ENCODE assay signal across 22 mouse cellular contexts in genomic region chr19:32374751-32375150, GRCm38 (mm10). TPM values are rescaled to one million over a fixed set of nuclear protein-coding genes. Genes with fewer than 3 reads are reported as not detected.
A peak's percentile ranks its signal among the peaks of the same experiment; 100 is the strongest.
DNase-seq lines count a peak whose midpoint lies in the region; ATAC-seq and TF ChIP-seq lines count a peak whose summit lies in the region.
"Had no signal": no experiment of that assay in that cellular context is flagged by ENCODE, and none has a peak within 500 bp of the region (broad histone marks: within the 10 kb centered on the region; RNA-seq: fewer than 3 reads in every experiment).

No protein-coding gene starts in this region.

- no peaks in the 10 kb centered on the region for H3K9me3 ChIP-seq in liver, postnatal 0 days (ENCODE audit: low read length)
- H3K9me3 ChIP-seq in embryonic facial prominence, embryonic 10.5 days = no peaks in the 10 kb centered on the region
- H3K9me3 ChIP-seq: embryonic facial prominence, embryonic 12.5 days; embryonic facial prominence, embryonic 15.5 days; heart, embryonic 13.5 days; hindbrain, embryonic 12.5 days; hindbrain, embryonic 15.5 days had no signal

- peaks cover 30% of the 10 kb centered on the region; the same call in 1 of the 2 replicates for H3K79me2 ChIP-seq in liver, adult 2 months (ENCODE audit: control insufficient read depth, insufficient read depth, low read length)

- H3K27ac ChIP-seq in liver, adult 2 months (replicated peaks; ENCODE audit: insufficient read depth, low read depth, low read length) = peak overlapping the region; percentile 40; the same call in 1 of the 2 replicates
- no peak overlapping the region for H3K27ac ChIP-seq in liver, postnatal 0 days (ENCODE audit: low read depth)
- no peak overlapping the region for H3K27ac ChIP-seq in embryonic facial prominence, embryonic 10.5 days (replicated peaks)
- H3K27ac ChIP-seq: embryonic facial prominence, embryonic 12.5 days; embryonic facial prominence, embryonic 15.5 days; hindbrain, embryonic 12.5 days; hindbrain, embryonic 15.5 days had no signal

- H3K4me2 ChIP-seq in liver, postnatal 0 days (ENCODE audit: low read depth, low read length) = no peak overlapping the region
- H3K4me2 ChIP-seq: embryonic facial prominence, embryonic 12.5 days; embryonic facial prominence, embryonic 15.5 days; heart, embryonic 13.5 days; hindbrain, embryonic 12.5 days; hindbrain, embryonic 15.5 days had no signal

- no peak for TF ChIP-seq CTCF in liver, adult 2 months (IDR thresholded peaks at IDR 0.05; ENCODE audit: low read depth, low read length)
- no peak for TF ChIP-seq CTCF in liver, postnatal 0 days (IDR thresholded peaks at IDR 0.05; ENCODE audit: low read depth)

- H3K9ac ChIP-seq in liver, adult 2 months (ENCODE audit: low read depth, low read length) = no peak overlapping the region
- H3K9ac ChIP-seq in liver, postnatal 0 days (replicated peaks) = no peak overlapping the region
- H3K9ac ChIP-seq: embryonic facial prominence, embryonic 12.5 days; embryonic facial prominence, embryonic 15.5 days; forebrain, postnatal 0 days; heart, embryonic 13.5 days; hindbrain, embryonic 12.5 days; hindbrain, embryonic 15.5 days had no signal

- TF ChIP-seq POLR2A in liver, adult 2 months (IDR thresholded peaks at IDR 0.05; ENCODE audit: extremely low read depth, insufficient read depth, low read length) = no peak

- TF ChIP-seq EP300 in liver, postnatal 0 days (IDR thresholded peaks at IDR 0.05; ENCODE audit: low read depth) = no peak

- H3K4me3 ChIP-seq in liver, adult 2 months (ENCODE audit: insufficient read depth, low read depth, low read length) = no peak overlapping the region
- H3K4me3 ChIP-seq in liver, postnatal 0 days (ENCODE audit: low read depth, low read length) = no peak overlapping the region
- H3K4me3 ChIP-seq in embryonic facial prominence, embryonic 10.5 days = no peak overlapping the region
- H3K4me3 ChIP-seq: embryonic facial prominence, embryonic 12.5 days; embryonic facial prominence, embryonic 15.5 days; heart, embryonic 13.5 days; hindbrain, embryonic 12.5 days; hindbrain, embryonic 15.5 days had no signal

- H3K36me3 ChIP-seq in liver, adult 2 months (ENCODE audit: control insufficient read depth, insufficient read depth, low read length) = no peaks in the 10 kb centered on the region
- no peaks in the 10 kb centered on the region for H3K36me3 ChIP-seq in liver, postnatal 0 days (replicated peaks; ENCODE audit: insufficient read depth, low read length)
- no peaks in the 10 kb centered on the region for H3K36me3 ChIP-seq in embryonic facial prominence, embryonic 10.5 days (replicated peaks)
- H3K36me3 ChIP-seq: embryonic facial prominence, embryonic 12.5 days; embryonic facial prominence, embryonic 15.5 days; heart, embryonic 13.5 days; hindbrain, embryonic 12.5 days; hindbrain, embryonic 15.5 days had no signal

- peak; percentile 86 for DNase-seq in heart, adult 11 months
- no peak for DNase-seq in heart, adult 9 months (ENCODE audit: low spot score in 2 of 2)
- DNase-seq in liver, adult 2 months (ENCODE audit: extremely low read depth, low read depth, low spot score) = no peak
- no peak for DNase-seq in liver, postnatal 0 days
- DNase-seq in embryonic facial prominence, embryonic 10.5 days (ENCODE audit: low spot score) = peak; percentile 4
- no peak for DNase-seq in adrenal gland, adult 8-10 months
- DNase-seq: adrenal gland, adult 2 months; adrenal gland, postnatal 25 days; cerebellum, adult 2 months; cerebellum, postnatal 10 days; cerebellum, postnatal 36 days; forebrain, postnatal 0 days; gastrocnemius, postnatal 36 days; heart, postnatal 14 days had no signal

- peaks cover 13% of the 10 kb centered on the region for H3K4me1 ChIP-seq in liver, adult 2 months (ENCODE audit: control insufficient read depth, insufficient read depth, low read length)
- H3K4me1 ChIP-seq in liver, postnatal 0 days (ENCODE audit: insufficient read depth) = peaks cover 36% of the 10 kb centered on the region
- peaks cover 41% of the 10 kb centered on the region for H3K4me1 ChIP-seq in embryonic facial prominence, embryonic 10.5 days

- H3K27me3 ChIP-seq in liver, adult 2 months (ENCODE audit: control insufficient read depth, insufficient read depth, low read length) = no peaks in the 10 kb centered on the region
- no peaks in the 10 kb centered on the region for H3K27me3 ChIP-seq in liver, postnatal 0 days (ENCODE audit: insufficient read depth, low read length)
- no peaks in the 10 kb centered on the region for H3K27me3 ChIP-seq in embryonic facial prominence, embryonic 10.5 days (replicated peaks; ENCODE audit: low read depth, poor library complexity, severe bottlenecking)
- H3K27me3 ChIP-seq: embryonic facial prominence, embryonic 12.5 days; embryonic facial prominence, embryonic 15.5 days; hindbrain, embryonic 12.5 days; hindbrain, embryonic 15.5 days had no signal

- WGBS in liver, adult 2 months = 95% methylated on average over 10 of the region's 10 CpGs
- WGBS in liver, postnatal 0 days (ENCODE audit: insufficient replicate concordance) = 86% methylated on average over 10 of the region's 10 CpGs
- 92% methylated on average over 10 of the region's 10 CpGs for WGBS in embryonic facial prominence, embryonic 10.5 days

- ATAC-seq in liver, postnatal 0 days = no peak
- ATAC-seq: CD4-positive, CD25-positive, alpha-beta regulatory T cell, adult 4 months; forebrain, embryonic 14.5 days; forebrain, postnatal 0 days; intestine, postnatal 0 days had no signal

RNA-seq across cellular contexts. Expression of gene Sgms1, which starts 14.8 kb away (rescaled TPM):
- total RNA-seq in liver, adult 2 months (2014; rRNA removed) = 26.7 and 34.8 TPM in 2 replicates
- polyA plus RNA-seq in liver, adult 2 months (2012; rRNA removed) = 6.4 and 6.5 TPM in 2 replicates
- 16.0 and 17.4 TPM in 2 replicates for polyA plus RNA-seq in liver, postnatal 0 days (2015; fragmentation: Nextera tagmentation; extraction: Ambion mirVana)
- polyA plus RNA-seq in embryonic facial prominence, embryonic 10.5 days (2016; fragmentation: Nextera tagmentation; extraction: Ambion mirVana) = 15.2 and 16.6 TPM in 2 replicates
- total RNA-seq in adrenal gland, adult 8-10 months (2022) = 100 to 1,000 TPM in 2 of 4 experiments, 10 to 100 TPM in 2; 96.1 to 103 (median 101) TPM

Comparison
In these comparisons a context has a peak if more than half of its experiments do, and no peak if none do; other contexts are left out.
1. DNase-seq: peak in heart, adult 11 months (single experiment) and embryonic facial prominence, embryonic 10.5 days (single experiment); none in heart, adult 9 months (0 of 2), liver, adult 2 months (single experiment), liver, postnatal 0 days (single experiment) and adrenal gland, adult 8-10 months (single experiment).